20 mouse cellular contexts compared by ENCODE assay signal in genomic region chr1:167352403-167352802, GRCm38 (mm10).
"Had no signal": no experiment of that assay in that cellular context is flagged by ENCODE, and none has a peak within 500 bp of the region (broad histone marks: within the 10 kb centered on the region; RNA-seq: fewer than 3 reads in every experiment).

No protein-coding gene starts in this region.

- H3K27me3 ChIP-seq: limb, embryonic 13.5 days; liver, embryonic 15.5 days had no signal

- H3K9me3 ChIP-seq: limb, embryonic 10.5 days; limb, embryonic 13.5 days; liver, embryonic 15.5 days had no signal

- H3K9ac ChIP-seq: limb, embryonic 13.5 days; liver, embryonic 15.5 days had no signal

- H3K4me2 ChIP-seq: limb, embryonic 13.5 days; liver, embryonic 15.5 days; midbrain, embryonic 11.5 days had no signal

- H3K27ac ChIP-seq: layer of hippocampus, adult 2 months; limb, embryonic 10.5 days; limb, embryonic 13.5 days; liver, embryonic 15.5 days had no signal

- H3K4me3 ChIP-seq: layer of hippocampus, adult 2 months; limb, embryonic 10.5 days; limb, embryonic 13.5 days; liver, embryonic 15.5 days had no signal

- DNase-seq: kidney, adult 18-20 months; kidney, adult 9 months; layer of hippocampus, adult 9-11 months; liver; lung, adult 2 months; lung, postnatal 14 days; lung, postnatal 4 days; midbrain, embryonic 14.5 days; right cerebral cortex, adult 18-20 months; right cerebral cortex, postnatal 14 days; right cerebral cortex, postnatal 4 days; spleen, adult 18-20 months; thymus, adult 18-20 months; thymus, postnatal 36 days had no signal

- ATAC-seq: inflammation-experienced regulatory T-cells, adult 6 months had no signal
